Mouse (Mus musculus): Measurements from ENCODE around the gene Psd4.

The Psd4 gene

DNA sequence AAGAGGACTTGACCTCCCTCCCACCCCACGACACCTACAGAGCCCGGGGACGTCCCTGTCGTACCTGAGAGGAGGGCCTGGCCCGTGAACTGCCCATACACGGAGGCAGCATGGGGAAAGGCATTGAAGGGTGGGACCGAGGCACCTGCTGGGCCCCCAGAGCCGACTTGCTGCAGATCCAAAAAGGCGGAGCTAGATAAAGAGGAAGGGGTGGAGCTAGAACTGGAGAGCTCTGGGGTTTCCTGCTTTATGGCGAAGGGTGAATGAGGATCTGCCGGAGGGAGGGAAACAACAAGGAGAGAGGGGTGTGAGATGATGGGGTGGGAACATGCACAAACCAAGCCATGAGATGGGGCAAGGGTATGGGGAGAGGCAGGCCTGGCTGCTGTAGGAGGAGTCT lies 68.3 kb downstream of the Psd4 start:
- no peak for DNase-seq (ENCODE audit: low spot score in 2 of 2)

DNA sequence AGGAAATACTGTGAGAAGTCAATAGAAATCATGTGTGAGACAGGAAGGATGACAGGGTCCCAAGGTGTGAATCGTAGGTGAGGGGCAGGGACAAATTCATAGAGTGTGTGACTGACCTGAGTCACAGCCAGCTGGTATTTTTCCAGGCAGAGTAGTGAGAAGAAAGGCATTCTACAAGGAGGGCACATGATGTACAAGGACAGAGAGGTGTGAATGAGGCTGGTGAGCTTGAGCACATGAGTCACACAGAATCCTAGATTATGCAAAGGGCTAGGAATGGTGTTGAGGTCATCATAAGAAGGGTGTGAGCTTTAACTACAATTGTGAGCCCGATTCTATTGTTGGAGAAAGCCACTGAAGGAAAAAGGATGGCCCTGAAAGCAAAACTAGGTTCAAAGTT lies 72.7 kb downstream of the Psd4 start:
- no peak for DNase-seq (ENCODE audit: low spot score in 2 of 2)

DNA sequence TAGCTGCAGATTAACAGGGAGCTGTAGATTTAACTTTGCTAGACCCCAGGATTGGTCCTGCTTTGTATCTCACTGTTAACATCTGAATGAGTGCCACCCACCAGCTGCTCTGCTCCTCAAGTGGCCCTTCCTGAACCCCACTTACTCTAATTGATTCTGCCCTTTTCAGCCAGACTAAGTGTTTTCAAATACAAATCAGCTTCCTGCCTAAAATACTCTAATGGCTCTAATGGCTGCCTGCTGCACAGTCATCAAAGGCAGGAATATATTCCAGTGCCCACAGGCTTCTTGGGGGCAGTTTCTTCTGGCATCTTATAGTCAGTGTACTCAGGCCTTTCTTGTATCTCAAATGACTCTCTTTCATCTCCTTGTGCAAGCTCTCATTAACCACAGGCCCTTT lies 74.5 kb downstream of the Psd4 start:
- no peak for DNase-seq (ENCODE audit: low spot score in 2 of 2)

DNA sequence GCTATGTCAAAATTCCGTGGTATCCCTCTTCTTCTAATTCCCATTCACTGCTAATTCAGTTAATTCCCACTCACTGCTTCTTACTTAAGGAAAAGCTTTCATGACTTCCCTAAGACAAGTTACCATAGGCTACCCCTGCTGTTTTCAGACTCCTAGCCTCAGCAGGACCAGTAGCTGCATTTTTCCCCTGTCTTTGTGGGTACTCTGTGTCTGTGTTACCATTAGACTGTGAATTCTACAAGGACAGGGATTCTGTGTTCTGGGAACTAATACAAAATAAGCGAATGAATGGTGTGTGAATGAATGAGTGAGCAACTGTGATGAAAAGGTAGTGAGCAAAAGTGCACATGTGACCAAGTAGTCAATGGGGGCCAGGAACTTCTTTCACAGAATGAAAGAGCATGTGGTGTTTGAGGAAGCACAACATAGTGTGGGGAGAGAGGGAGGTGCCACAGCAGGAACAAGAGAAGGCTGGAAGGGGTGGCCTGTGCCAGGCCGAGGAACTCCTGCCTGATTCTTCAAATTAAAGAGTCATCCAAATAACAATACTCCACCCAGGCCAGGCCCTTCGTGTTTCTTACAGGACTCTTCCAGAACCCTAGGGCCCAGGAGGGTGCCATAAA lies 75.0 kb downstream of the Psd4 start:
- no peak for DNase-seq (ENCODE audit: low spot score in 2 of 2)

DNA sequence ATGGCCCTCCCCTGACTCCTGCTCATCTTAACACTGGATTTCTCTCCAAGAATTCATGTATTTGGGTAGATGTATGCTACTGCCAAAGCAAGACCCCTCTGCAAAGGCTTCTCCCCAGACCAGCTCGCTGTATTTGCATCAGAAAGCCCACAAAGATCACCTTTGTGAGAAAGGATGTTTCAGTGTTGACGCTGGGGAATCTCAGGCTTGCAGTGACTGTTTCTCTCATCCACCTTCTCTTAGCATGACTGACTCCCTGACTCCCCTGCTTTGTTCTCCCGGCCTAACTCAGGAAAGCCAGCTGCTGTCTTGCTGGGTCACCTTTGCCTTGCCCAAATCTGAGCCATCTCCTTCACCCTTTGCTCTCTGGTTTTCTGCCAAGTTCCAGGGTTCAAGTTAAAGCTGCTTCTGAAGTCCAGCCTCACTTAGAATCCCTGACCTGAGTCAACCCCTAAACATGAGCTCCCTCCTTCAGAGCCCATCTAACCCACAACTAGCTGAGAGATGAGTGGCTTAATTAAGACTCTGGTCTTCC lies 75.9 kb downstream of the Psd4 start:
- DNase-seq (ENCODE audit: low spot score in 2 of 2) = no peak

DNA sequence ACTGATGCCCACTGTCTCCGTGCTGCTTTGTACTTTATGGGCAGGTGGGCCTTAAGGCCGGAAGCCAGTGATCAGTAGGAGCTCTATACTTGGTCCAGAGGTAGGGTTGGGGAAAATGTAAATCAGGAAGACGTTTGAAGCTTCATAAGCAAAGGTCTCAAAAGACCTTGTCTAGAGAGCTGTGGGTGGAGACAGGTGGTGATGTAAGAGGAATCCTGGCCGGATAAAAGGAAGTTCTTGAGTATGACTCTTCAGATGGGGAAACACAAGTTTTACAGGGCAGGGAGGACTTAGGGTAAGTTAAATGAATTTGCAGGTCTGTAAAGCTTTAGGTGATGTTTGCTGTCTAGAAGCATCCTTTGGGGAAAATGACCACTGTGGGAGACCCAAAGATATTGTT lies 81.7 kb downstream of the Psd4 start:
- no peak for DNase-seq (ENCODE audit: low spot score in 2 of 2)

DNA sequence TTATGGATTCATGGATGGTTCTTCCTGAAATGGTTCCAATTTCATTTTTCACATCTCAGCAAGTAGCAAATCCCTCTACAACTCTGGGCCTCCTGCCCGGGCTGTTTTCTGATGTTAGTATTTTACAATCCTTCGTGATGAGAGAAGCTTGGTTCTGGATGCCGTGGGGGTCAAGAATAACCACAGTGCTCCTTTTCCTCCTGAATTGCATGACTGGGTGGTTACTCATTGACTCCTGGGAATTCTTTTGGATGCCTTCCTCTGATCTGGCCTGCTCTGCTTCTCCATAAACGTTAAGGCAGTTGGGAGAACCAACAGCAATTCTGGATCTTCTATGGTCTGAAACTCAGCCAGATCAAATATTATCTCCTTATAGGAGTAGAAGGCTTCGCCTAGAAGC lies 85.8 kb downstream of the Psd4 start:
- DNase-seq (ENCODE audit: low spot score in 2 of 2) = no peak

DNA sequence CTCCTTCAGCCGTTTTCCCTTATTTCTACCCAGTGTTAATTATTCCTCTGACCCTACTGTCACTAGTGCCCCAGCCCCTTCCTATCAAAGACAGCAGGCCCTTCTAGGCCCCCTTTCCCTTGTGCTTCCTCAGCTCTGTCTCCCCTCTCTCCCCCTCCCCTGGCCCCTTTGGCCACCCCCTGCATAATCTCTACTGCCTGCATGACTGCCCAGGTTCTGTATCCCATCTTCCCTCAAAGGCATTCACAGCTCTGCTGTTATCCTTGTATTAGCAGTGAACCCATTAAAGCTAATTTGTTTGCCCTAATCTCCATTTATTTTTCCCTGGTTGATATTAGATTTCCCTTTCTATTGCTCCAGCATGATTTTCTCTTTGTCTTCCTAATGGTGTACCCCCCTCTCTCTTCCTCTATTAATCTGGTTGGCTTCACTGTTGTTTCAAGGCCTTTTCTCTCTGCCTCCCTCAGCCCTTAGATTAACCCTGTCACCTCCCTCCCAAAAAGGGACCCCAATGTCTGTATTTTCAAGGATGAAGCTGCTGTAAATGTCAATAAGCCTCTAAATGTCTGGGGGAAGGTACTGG lies 87.1 kb downstream of the Psd4 start:
- no peak for DNase-seq (ENCODE audit: low spot score in 2 of 2)

DNA sequence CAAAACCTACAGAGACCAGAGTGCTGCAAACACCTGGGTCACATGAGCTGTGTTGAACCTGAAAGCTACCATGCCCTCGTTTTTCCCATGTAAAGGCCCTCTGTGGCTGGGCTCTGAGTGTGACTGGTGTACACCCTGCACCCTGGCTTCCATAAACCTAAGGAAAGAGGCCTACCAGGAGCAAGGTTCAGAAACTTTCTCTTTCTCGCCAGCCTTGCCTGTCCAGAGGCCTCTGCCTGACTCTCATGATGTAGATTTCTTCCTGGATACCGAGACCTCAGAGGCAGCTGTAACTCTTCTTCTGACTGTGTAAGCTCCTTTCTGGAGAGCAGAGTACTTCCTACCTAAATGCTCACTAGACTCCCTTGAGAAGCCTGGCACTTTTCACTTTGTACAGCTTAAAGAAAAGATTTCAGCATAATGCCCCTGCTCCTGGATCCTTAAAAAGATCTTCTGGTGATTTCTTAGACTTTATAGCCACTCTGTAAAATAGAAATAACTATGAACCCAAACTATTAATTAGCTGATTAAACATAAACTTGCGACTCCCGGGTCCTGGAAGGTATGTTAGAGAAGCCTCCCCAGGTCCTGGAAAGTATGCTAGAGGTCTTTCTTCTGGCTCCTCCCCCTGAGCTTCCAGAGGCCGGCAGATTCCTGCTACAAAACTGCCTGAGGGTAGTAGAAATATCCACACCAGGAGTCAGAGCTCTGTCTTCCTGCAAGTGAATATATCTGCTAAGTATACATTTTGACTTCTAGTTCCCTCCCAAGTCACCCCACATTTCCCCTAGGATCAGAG lies 87.9 kb downstream of the Psd4 start:
- no peak for DNase-seq (ENCODE audit: low spot score in 2 of 2)

DNA sequence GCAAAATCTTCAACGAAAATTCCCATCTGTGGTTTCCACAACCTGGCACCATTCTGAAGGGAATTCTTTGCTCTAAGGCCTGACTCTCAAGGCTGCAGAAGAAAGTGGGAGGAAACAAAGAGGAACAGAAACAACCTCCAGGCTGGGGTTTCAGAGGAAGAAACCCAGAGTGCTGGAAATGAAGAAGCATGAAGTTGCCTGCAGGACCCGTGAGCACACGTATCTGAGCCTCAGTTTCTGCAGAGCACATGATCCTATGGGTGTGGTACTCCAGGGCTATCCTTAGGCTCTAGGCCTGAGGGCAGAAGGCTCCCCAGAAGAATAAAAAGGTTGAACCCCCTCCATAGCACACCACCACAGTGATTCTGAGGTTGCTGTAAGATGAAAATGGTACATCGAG lies 89.5 kb downstream of the Psd4 start:
- DNase-seq (ENCODE audit: low spot score in 2 of 2) = no peak

DNA sequence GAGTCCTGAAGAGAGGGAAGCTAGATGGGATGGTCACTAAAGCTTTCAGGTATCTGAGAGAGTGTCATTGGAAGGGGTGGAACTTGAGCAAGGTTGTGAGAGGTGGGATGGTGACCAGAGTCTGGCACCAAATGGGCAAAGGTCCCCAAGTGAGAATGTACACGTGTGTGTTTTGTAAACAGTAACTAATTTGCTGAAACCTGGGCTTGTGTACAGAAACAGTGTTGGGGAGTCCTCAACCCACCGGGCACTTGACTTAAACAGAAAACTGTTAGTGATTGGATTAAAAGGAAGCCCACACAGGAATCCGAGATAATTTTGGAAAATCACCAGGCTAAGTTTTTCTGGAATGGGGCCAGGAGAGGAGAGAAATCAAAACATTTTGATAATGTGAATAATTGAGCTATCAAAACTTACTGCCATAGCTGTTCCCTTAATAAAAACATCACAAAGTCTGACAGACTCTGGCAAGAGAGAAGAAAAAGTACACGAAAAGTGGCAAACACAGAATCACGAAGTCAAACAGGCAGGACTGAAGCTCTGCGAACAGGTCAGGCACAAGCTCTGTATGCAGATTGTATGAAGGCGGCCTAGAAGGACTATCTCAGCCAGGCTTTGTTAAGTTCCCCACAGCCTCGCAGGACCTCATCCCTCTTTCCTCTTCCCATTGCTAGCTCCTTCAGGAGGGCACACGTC lies 92.9 kb downstream of the Psd4 start:
- no peak for DNase-seq (ENCODE audit: low spot score in 2 of 2)

DNA sequence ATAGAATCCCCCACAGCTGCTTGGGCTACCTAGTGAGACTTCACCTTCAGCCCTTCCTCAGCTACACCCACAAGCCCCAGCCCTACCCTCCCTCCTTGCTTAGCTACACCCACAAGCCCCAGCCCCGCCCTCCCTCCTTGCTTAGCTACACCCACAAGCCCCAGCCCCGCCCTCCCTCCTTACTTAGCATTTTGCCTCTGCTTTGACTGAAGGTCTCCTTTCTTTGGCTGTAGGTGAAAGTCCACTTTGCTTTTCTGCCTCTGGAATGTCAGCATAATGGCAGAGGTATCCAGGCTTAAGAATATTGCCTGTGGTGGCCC lies 93.4 kb downstream of the Psd4 start:
- no peak for DNase-seq (ENCODE audit: low spot score in 2 of 2)
